Mouse (Mus musculus) liver, embryonic 16.5 days (tissue): ENCODE results near the gene Diras2. TPM values are rescaled to one million over a fixed set of nuclear protein-coding genes. Genes with fewer than 3 reads are reported as not detected.

Experiments
- ATAC-seq: fragments of 200-750 bp; cut with Nextera tagmentation; 2 replicates; pipeline ENCODE4 v1.8.0; 2017; ENCODE audit warnings: low read depth, mild to moderate bottlenecking, moderate number of reproducible peaks, moderate library complexity
- H3K27ac ChIP-seq: fragments of 300-500 bp; sonication (generic); 2 replicates; pipeline ENCODE4 v1.5.1; 2014; ENCODE audit warnings: mild to moderate bottlenecking, low read length
- H3K27me3 ChIP-seq: fragments of 300-500 bp; sonication (generic); 2 replicates; pipeline ENCODE4 v1.6.1; 2014; ENCODE audit warnings: low read depth, low read length, mixed read lengths; ENCODE audit not compliant: control insufficient read depth, insufficient read depth
- H3K36me3 ChIP-seq: fragments of 300-500 bp; sonication (generic); 2 replicates; pipeline ENCODE4 v1.6.1; 2014; ENCODE audit warnings: mild to moderate bottlenecking; ENCODE audit not compliant: control insufficient read depth, insufficient read depth
- H3K4me1 ChIP-seq: fragments of 300-500 bp; sonication (generic); 2 replicates; pipeline ENCODE4 v1.6.1; 2014; ENCODE audit warnings: low read depth, low read length, mixed read lengths; ENCODE audit not compliant: control insufficient read depth
- H3K4me2 ChIP-seq: fragments of 300-500 bp; sonication (generic); 2 replicates; pipeline ENCODE4 v1.6.1; 2014; ENCODE audit warnings: low read depth, low read length, mixed read lengths
- H3K4me3 ChIP-seq: fragments of 300-500 bp; sonication (generic); 2 replicates; pipeline ENCODE4 v1.5.1; 2014; ENCODE audit warnings: low read depth, mild to moderate bottlenecking, low read length
- H3K9ac ChIP-seq: fragments of 300-500 bp; sonication (generic); 2 replicates; pipeline ENCODE4 v1.6.1; 2014; ENCODE audit warnings: low read depth, low read length
- H3K9me3 ChIP-seq: fragments of 300-500 bp; sonication (generic); replicated peaks from 2 replicates; pipeline ENCODE4 v1.6.1; 2016; ENCODE audit warnings: low read length; ENCODE audit not compliant: control insufficient read depth
- WGBS: fragments of 180-500 bp; shearing (Covaris S2); extraction: QIAGEN DNeasy Blood & Tissue Kit; methylation state at CpG from one replicate; pipeline ENCODE4 v1.1.7; 2014; ENCODE audit not compliant: insufficient replicate concordance; 5-methylcytosine and 5-hydroxymethylcytosine counted together
- polyA plus RNA-seq: library from polyadenylated mRNA; unstranded; fragments of >200 nt; fragmentation: Nextera tagmentation; extraction: Ambion mirVana; gene quantifications from 2 replicates; pipeline ENCODE4 v1.2.1, GENCODE M21; 2015

Gene Diras2
- 0.07 and 0.11 TPM in 2 replicates for polyA plus RNA-seq

DNA sequence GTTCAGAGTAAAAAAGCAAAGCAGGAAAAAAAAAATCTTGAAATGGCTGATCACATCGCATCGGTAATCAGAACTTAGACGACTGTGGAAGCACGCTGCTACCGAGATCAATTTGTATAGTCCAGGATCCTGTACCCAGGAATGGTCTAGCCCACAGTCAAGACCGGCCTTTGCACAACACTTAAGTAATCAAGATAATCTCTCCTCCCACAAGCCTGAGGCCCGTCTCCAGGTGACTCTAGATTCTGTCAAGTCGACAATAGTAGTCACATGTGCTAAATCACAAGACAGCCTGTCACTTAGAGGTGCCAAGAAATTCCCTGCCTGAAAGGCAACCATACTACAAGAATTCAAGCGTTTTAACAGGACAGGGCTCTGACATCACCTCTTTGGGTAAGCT lies at the start of gene Diras2:
Diras2 (minus strand) TSS at position 159 of the 400 bp plus-strand sequence.
- H3K9ac ChIP-seq = no peak within 1 kb of the TSS

GRCm38 (mm10) chr13:52578776-52579175 lies 47.7 kb upstream of the Diras2 start:
- no peak overlapping the region for H3K9ac ChIP-seq
- no peak overlapping the region for H3K27ac ChIP-seq
- H3K4me1 ChIP-seq = no peaks in the 10 kb centered on the region; the same call in none of the 2 replicates
- no peak overlapping the region for H3K4me2 ChIP-seq
- ATAC-seq = no peak
- H3K4me3 ChIP-seq = no peak overlapping the region
- no peaks in the 10 kb centered on the region for H3K36me3 ChIP-seq
- H3K27me3 ChIP-seq = peaks cover 13% of the 10 kb centered on the region
- no peaks in the 10 kb centered on the region for H3K9me3 ChIP-seq
- 62% methylated on average over 2 of the region's 2 CpGs for whole genome bisulfite sequencing

More for the DNA sequence above, at the start of gene Diras2:
- Histone ChIP-seq H3K27ac (no peak within 1 kb of the TSS), H3K27me3 (peaks cover 8% of the 10 kb centered on the region), H3K4me1 (no peaks in the 10 kb centered on the region), H3K36me3 (no peaks in the 10 kb centered on the region), H3K4me3 (peak within 1 kb of the TSS; percentile 23), H3K9me3 (no peaks in the 10 kb centered on the region), H3K4me2 (peak within 1 kb of the TSS; percentile 47)
- WGBS = 34% methylated on average over 9 of the region's 9 CpGs
- no peak for ATAC-seq

- 23% methylated on average over 4 of the region's 4 CpGs for WGBS
- no peak overlapping the region for H3K4me3 ChIP-seq
- no peak overlapping the region for H3K9ac ChIP-seq
- no peaks in the 10 kb centered on the region; the same call in none of the 2 replicates for H3K4me1 ChIP-seq
- H3K27me3 ChIP-seq = peaks cover 7% of the 10 kb centered on the region
- ATAC-seq = no peak
- H3K36me3 ChIP-seq = no peaks in the 10 kb centered on the region
- no peak overlapping the region for H3K4me2 ChIP-seq
- H3K9me3 ChIP-seq = no peaks in the 10 kb centered on the region
- H3K27ac ChIP-seq = no peak overlapping the region
Observed at GRCm38 (mm10) chr13:52577939-52578338, 46.9 kb upstream of the Diras2 start.

DNA sequence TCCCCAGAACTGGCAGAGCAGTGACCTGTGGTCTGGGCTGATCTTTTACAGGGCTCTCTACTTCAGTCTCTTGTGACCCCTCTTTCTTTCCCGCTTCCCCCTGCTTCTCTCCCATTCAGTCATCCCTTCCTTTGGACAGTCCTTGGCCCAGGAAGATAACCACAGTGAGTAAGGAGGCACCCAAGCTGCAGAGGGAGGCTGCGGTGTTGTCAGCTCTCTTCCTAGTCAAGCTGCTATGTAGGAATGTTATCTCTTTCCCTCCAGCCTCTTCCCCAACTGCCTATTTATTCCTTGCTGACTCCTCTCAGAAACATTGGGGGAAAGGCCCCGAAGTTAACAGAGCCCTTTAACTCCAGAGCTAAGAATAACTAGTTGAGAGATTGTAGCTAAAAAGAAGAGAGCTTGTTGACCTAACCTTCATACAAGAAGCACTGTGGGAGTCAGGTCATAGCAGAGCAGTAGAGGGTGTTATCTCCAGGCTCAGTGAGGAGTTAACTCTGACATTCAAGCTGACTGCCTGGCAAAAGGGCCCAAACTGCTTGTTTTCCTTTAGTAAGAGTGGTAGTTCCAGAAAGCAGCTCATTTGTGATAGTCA lies 46.3 kb upstream of the Diras2 start:
- 20% methylated on average over 3 of the region's 3 CpGs for WGBS
- Histone ChIP-seq H3K4me3 (no peak overlapping the region), H3K4me2 (no peak overlapping the region), H3K9me3 (no peaks in the 10 kb centered on the region), H3K27me3 (peaks cover 1% of the 10 kb centered on the region), H3K9ac (no peak overlapping the region), H3K27ac (no peak overlapping the region), H3K4me1 (no peaks in the 10 kb centered on the region; the same call in none of the 2 replicates), H3K36me3 (no peaks in the 10 kb centered on the region)
- ATAC-seq = no peak

- no peak overlapping the region for H3K9ac ChIP-seq
- no peaks in the 10 kb centered on the region for H3K9me3 ChIP-seq
- H3K4me2 ChIP-seq = no peak overlapping the region
- no peaks in the 10 kb centered on the region; the same call in 1 of the 2 replicates for H3K4me1 ChIP-seq
- H3K36me3 ChIP-seq = no peaks in the 10 kb centered on the region
- 49% methylated on average over 10 of the region's 10 CpGs for WGBS
- no peak overlapping the region for H3K4me3 ChIP-seq
- H3K27ac ChIP-seq = no peak overlapping the region
- no peak for ATAC-seq
- no peaks in the 10 kb centered on the region for H3K27me3 ChIP-seq
Observed at GRCm38 (mm10) chr13:52576841-52577240, 45.8 kb upstream of the Diras2 start.

- no peaks in the 10 kb centered on the region for H3K9me3 ChIP-seq
- no peaks in the 10 kb centered on the region; the same call in 1 of the 2 replicates for H3K4me1 ChIP-seq
- ATAC-seq = no peak
- no peak overlapping the region for H3K9ac ChIP-seq
- 32% methylated on average over 7 of the region's 7 CpGs for WGBS
- H3K4me3 ChIP-seq = no peak overlapping the region
- H3K27me3 ChIP-seq = no peaks in the 10 kb centered on the region
- H3K27ac ChIP-seq = no peak overlapping the region
- H3K4me2 ChIP-seq = no peak overlapping the region
- H3K36me3 ChIP-seq = no peaks in the 10 kb centered on the region
Observed at GRCm38 (mm10) chr13:52576021-52576614, 45.0 kb upstream of the Diras2 start.

GRCm38 (mm10) chr13:52575483-52575882 lies 44.4 kb upstream of the Diras2 start:
- Histone ChIP-seq H3K4me1 (no peaks in the 10 kb centered on the region; the same call in 1 of the 2 replicates), H3K4me3 (no peak overlapping the region), H3K9ac (no peak overlapping the region), H3K27me3 (no peaks in the 10 kb centered on the region), H3K9me3 (no peaks in the 10 kb centered on the region), H3K27ac (no peak overlapping the region), H3K36me3 (no peaks in the 10 kb centered on the region), H3K4me2 (no peak overlapping the region)
- ATAC-seq = no peak
- WGBS = 51% methylated on average over 6 of the region's 6 CpGs

DNA sequence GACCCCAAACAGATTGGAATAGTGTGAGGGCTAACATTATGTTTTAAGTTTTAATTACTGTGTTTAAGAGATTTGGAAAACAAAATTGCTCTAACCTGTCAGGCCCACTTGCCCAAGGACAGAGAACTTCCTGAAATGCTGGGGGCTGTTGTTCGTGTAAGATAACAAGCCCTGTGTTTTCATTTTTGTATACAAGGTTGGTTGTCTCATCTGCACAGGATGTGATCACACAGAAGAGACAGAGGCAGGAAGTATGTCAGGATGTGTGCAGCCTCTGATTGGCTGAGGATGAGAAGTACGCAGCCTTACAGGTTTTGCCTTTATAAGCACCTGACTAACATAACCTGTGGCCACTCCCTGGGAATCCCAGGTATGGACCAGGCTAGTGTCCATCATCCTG lies 43.2 kb upstream of the Diras2 start:
- H3K36me3 ChIP-seq = no peaks in the 10 kb centered on the region
- no peaks in the 10 kb centered on the region for H3K27me3 ChIP-seq
- H3K4me1 ChIP-seq = no peaks in the 10 kb centered on the region; the same call in 1 of the 2 replicates
- WGBS = 34% methylated on average over 2 of the region's 2 CpGs
- H3K27ac ChIP-seq = no peak overlapping the region
- no peak overlapping the region for H3K4me2 ChIP-seq
- no peaks in the 10 kb centered on the region for H3K9me3 ChIP-seq
- no peak overlapping the region for H3K4me3 ChIP-seq
- no peak for ATAC-seq
- no peak overlapping the region for H3K9ac ChIP-seq
